Mouse (Mus musculus): ENCODE measurements around the gene Evx1.
A peak's percentile ranks its signal among the peaks of the same experiment; 100 is the strongest.

GRCm38 (mm10) chr6:52305877-52306389 is 7.4 kb upstream of the Evx1 start:
- TF ChIP-seq CTCF (IDR thresholded peaks at IDR 0.05; ENCODE audit: extremely low read depth, insufficient read length, insufficient replicate concordance, low read depth, low read length): peak; percentile 44; the same call in 1 of the 2 replicates
- TF ChIP-seq POLR2A (IDR thresholded peaks at IDR 0.05; ENCODE audit: low read depth, low read length): no peak
